Mouse (Mus musculus) layer of hippocampus, adult 9-11 months (tissue): ENCODE results near the gene Klc2.

ENCODE experiments used
- DNase-seq: peaks from one replicate; pipeline ENCODE4 v3.0.0; 2022

Gene Klc2

DNA sequence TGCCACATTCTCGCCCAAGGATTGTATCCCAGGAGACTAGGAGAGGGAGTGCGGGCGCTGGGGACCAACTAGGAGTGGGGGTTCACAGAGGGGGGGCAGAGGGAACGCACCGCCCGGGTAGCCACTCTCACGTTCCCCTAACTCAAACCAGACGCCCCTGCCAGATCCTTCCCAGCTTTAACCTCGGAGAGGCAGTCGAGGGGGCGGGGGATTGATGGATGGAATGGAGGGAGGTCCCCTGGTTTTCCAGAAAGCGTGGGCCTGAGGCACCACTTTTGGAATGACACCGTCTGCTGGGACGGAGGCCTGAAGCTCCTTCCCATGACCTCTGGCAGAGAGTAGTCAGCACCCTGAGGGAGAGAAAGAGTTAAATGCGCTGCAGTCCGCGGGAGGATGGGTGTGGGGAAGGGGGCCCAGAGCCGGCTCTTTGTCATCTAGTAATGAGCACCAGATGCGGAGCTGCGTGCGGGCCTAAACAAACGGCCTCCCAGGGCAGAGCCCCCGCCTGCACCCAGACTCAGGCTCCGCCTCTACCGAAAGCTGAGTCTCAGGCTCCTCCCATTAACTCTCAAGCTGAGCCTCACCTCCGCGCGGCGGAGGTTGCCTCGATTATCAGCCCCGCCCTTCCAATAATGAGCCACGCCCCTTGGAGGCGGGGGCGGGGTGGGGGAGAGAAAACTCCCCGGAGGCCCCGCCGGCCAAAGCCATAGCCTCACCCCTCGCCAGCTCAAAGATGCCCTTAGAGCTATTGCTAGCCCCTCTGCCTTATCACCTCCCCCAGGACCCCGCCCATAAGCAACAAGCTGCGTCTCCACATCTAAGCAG lies 46.6 kb downstream of the Klc2 start:
- DNase-seq: no peak

DNA sequence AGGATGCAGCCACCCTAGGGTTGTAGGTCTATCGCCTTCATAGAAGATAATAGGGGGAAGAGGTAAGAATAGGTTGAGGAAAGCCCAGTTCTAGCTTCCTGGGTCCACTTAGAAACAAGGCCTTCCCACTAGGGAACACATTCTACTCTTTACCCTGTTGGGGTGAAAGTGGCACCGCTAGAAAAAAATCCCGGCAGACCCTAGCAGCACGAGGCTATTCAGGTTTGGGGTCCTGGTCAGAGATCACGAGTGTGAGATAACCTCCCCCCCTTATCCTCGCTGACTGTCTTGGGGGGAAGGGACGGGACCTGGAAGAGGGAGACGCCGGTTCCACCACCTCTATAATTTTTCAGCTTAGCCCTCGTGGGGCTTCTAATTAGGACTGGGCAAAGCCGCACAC lies 47.3 kb downstream of the Klc2 start:
- no peak for DNase-seq

DNA sequence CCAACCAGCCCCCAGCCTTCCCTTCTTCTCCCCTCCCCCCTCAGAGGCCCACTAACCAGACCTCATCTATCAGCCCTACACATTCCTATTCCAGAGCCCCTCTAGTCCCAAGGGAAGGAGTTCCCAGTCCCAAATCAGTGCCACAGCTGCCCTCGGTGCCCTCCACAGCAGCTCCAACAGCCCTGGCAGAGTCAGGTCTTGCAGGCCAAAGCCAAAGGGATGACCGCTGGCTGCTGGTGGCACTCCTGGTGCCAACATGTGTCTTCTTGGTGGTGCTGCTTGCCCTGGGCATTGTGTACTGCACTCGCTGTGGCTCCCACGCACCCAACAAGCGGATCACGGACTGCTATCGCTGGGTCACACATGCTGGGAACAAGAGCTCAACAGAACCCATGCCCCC lies 48.4 kb downstream of the Klc2 start:
- no peak for DNase-seq

DNA sequence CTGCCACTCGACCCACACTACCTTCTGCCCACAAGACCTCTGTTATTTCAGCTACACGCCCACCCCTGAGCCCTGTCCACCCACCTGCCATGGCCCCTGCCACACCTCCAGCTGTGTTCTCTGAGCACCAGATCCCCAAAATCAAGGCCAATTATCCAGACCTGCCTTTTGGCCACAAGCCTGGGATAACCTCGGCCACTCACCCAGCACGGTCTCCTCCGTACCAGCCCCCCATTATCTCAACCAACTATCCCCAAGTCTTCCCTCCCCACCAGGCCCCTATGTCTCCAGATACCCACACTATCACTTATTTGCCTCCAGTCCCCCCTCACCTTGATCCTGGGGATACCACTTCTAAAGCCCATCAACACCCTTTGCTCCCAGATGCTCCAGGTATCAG lies 48.9 kb downstream of the Klc2 start:
- no peak for DNase-seq

GRCm38 (mm10) chr19:5068570-5069234 lies 49.7 kb downstream of the Klc2 start:
- no peak for DNase-seq

- no peak for DNase-seq
These were observed 50.3 kb downstream of the Klc2 start, which contains the start of gene Cd248 for GRCm38 (mm10) chr19:5067867-5068569. TSS of gene Cd248 (plus strand) at chr19:5068078.

DNA sequence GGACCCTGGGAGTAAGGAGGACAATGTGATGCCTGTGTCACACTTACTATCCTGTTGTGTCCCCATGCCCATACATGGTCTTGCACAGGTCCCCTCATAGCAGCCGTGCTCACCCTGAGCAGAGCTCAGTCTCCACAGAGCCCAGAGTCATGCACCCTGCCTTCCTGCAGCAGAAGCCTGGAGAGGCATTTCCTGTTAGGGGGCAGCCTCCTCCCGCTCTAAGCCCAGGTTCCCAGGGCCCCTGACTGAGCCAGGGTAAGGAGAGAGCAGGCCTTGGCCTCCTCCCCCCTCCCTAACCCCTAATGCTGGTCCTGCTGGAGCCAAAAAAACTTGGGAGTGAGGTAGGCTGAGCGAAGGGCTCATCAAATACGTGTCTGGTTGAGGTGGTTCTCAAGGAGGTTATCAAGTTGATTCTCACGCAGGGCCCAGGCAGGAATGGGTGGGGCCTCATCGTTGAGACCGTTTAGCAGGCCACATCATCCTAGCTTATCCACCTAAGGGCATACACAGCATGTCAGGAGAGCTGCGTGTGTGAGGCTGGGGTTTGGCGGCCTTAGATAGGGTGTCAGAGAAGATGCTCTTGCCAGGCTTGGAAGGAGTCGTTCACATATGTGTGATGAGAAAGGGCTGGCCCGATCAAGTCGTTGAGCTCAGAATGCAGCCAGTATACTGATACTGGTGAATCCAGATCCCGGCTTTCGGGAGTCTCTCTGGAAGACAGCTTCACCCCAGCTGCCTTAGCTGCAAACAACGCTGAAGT lies 51.1 kb downstream of the Klc2 start:
- DNase-seq: no peak

- no peak for DNase-seq
These were observed 53.3 kb downstream of the Klc2 start for GRCm38 (mm10) chr19:5065104-5065503.

GRCm38 (mm10) chr19:5062446-5062845 lies 55.9 kb downstream of the Klc2 start:
- no peak for DNase-seq

DNA sequence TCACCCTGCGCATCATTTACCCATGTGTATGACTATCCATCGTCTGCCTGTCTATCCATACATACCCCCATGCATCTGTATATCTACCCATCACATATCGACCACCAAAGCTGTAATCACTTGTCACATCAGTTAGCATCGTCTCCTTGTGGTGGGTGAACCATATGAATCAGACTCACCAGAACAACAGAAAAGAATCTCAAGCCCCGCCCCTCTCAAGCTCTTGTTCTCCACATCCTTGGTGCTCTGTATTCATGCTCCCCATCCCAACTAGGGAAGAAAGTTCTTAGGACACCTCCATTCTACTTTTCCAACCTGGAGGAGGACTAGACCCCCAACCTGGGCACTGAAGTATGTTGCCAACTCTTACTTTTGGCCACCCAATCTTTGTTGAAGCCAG lies 56.3 kb downstream of the Klc2 start:
- DNase-seq: no peak

- no peak for DNase-seq
These were observed 57.7 kb downstream of the Klc2 start for GRCm38 (mm10) chr19:5060365-5061330.

- DNase-seq: no peak
These were observed 59.3 kb downstream of the Klc2 start for GRCm38 (mm10) chr19:5058801-5059771.

- no peak for DNase-seq
These were observed 60.2 kb downstream of the Klc2 start for GRCm38 (mm10) chr19:5057876-5058775.
